Mouse (Mus musculus) limb, embryonic 12.5 days (tissue): ENCODE results near the gene Akr1e1. TPM values are rescaled to one million over a fixed set of nuclear protein-coding genes. Genes with fewer than 3 reads are reported as not detected.
"Not testable (repeated sequence)": the region's sequence is repeated elsewhere in the genome, so short reads cannot be mapped to it uniquely, and the experiment has no call there.

Source experiments
- ATAC-seq: fragments of 200-750 bp; cut with Nextera tagmentation; 2 replicates; pipeline ENCODE4 v1.8.0; 2017; ENCODE audit warnings: low read depth, moderate TSS enrichment; ENCODE audit not compliant: insufficient number of reproducible peaks, insufficient read depth, low FRiP score, low TSS enrichment
- H3K27ac ChIP-seq: fragments of 300-500 bp; sonication (generic); 2 replicates; pipeline ENCODE4 v1.5.1; 2016; ENCODE audit warnings: mild to moderate bottlenecking, moderate library complexity
- H3K27me3 ChIP-seq: fragments of 300-500 bp; sonication (generic); 2 replicates; pipeline ENCODE4 v1.6.1; 2016; ENCODE audit warnings: mild to moderate bottlenecking, moderate library complexity
- H3K36me3 ChIP-seq: fragments of 300-500 bp; sonication (generic); 2 replicates; pipeline ENCODE4 v1.6.1; 2016; ENCODE audit warnings: mild to moderate bottlenecking, moderate library complexity
- H3K4me1 ChIP-seq: fragments of 300-500 bp; sonication (generic); replicated peaks from 2 replicates; pipeline ENCODE4 v1.6.1; 2016
- H3K4me2 ChIP-seq: fragments of 300-500 bp; sonication (generic); 2 replicates; pipeline ENCODE4 v1.6.1; 2016; ENCODE audit warnings: mild to moderate bottlenecking, moderate library complexity
- H3K4me3 ChIP-seq: fragments of 300-500 bp; sonication (generic); replicated peaks from 2 replicates; pipeline ENCODE4 v1.5.1; 2016; ENCODE audit warnings: mild to moderate bottlenecking
- H3K9ac ChIP-seq: fragments of 300-500 bp; sonication (generic); replicated peaks from 2 replicates; pipeline ENCODE4 v1.6.1; 2016; ENCODE audit warnings: mild to moderate bottlenecking, moderate library complexity
- H3K9me3 ChIP-seq: fragments of 300-500 bp; sonication (generic); 2 replicates; pipeline ENCODE4 v1.6.1; 2016; ENCODE audit warnings: mild to moderate bottlenecking, moderate library complexity
- WGBS: fragments of 180-500 bp; shearing (Covaris S2); methylation state at CpG from one replicate; pipeline ENCODE4 v1.1.7; 2016; 5-methylcytosine and 5-hydroxymethylcytosine counted together
- polyA plus RNA-seq: library from polyadenylated mRNA; unstranded; fragments of >200 nt; fragmentation: Nextera tagmentation; extraction: Ambion mirVana; gene quantifications from 2 replicates; pipeline ENCODE4 v1.2.1, GENCODE M21; 2016

Gene Akr1e1
- polyA plus RNA-seq, result 34.3 and 37.6 TPM in 2 replicates

- Histone ChIP-seq H3K9me3 (no peaks in the 10 kb centered on the region), H3K27ac (peak within 1 kb of the TSS; percentile 72), H3K9ac (peak within 1 kb of the TSS; percentile 51), H3K4me1 (no peaks in the 10 kb centered on the region), H3K4me2 (peak within 1 kb of the TSS; percentile 67), H3K4me3 (peak within 1 kb of the TSS; percentile 46), H3K36me3 (no peaks in the 10 kb centered on the region), H3K27me3 (no peaks in the 10 kb centered on the region)
- ATAC-seq, result peak; percentile 100
- 4% methylated on average over 10 of the region's 10 CpGs for WGBS
Measured at GRCm38 (mm10) chr13:4608961-4609409, at the start of gene Akr1e1. Gene Akr1e1 (minus strand): TSS chr13:4609174.

GRCm38 (mm10) chr13:4658346-4658745, 49.4 kb upstream of the Akr1e1 start:
- no peaks in the 10 kb centered on the region for H3K9me3 ChIP-seq
- ATAC-seq, result no peak
- H3K36me3 ChIP-seq, result no peaks in the 10 kb centered on the region
- 89% methylated on average over 5 of the region's 5 CpGs for WGBS
- H3K27me3 ChIP-seq, result no peaks in the 10 kb centered on the region
- H3K9ac ChIP-seq, result no peak overlapping the region
- H3K4me3 ChIP-seq, result no peak overlapping the region
- no peak overlapping the region for H3K27ac ChIP-seq
- no peak overlapping the region for H3K4me2 ChIP-seq
- no peaks in the 10 kb centered on the region for H3K4me1 ChIP-seq

DNA sequence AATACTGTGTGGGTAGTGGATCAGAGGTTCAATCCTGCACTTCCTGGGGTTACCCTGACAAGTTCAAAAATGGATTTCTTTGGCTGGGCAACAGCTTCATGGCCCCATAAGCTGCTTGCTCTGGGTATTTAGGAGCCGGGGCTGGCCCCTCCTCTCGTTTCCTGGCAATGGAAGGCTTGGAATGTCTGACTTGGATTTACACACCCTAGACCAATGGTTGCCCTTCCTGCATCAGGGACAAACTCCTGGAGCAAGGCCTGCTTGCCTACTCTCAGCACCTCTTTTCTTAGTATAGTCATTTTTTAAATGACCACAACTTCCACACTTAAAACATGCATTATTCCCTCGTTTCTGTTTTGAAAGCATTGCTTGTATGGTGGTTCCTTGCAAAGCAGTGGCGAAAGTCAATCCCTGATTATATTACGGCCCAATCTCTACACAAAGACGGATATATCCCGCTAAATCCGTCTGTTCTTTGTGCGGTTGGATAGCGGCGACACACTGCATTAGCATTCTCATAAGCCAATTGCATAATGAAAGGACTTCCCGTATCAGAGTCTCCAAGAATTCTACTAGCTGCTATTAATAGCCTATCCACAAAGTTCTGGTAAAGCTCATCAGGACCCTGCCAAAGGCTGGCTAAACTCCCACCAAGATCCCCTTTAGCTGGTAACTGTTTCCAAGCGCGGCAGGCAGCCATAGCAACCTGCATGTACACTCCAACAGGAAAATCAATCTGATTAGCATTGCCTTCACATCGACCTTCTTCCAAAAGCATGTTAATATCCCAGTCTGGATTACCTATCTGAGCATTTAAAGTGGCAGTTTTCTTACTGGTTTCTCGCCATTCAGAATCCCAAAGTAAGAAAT, 47.5 kb upstream of the Akr1e1 start:
- no peak overlapping the region for H3K4me3 ChIP-seq
- H3K27ac ChIP-seq, result no peak overlapping the region
- H3K9ac ChIP-seq, result no peak overlapping the region
- no peaks in the 10 kb centered on the region for H3K4me1 ChIP-seq
- no peak overlapping the region for H3K4me2 ChIP-seq
- no peaks in the 10 kb centered on the region for H3K36me3 ChIP-seq
- no peaks in the 10 kb centered on the region for H3K27me3 ChIP-seq
- WGBS, result 91% methylated on average over 16 of the region's 16 CpGs
- H3K9me3 ChIP-seq, result no peaks in the 10 kb centered on the region
- no peak for ATAC-seq

DNA sequence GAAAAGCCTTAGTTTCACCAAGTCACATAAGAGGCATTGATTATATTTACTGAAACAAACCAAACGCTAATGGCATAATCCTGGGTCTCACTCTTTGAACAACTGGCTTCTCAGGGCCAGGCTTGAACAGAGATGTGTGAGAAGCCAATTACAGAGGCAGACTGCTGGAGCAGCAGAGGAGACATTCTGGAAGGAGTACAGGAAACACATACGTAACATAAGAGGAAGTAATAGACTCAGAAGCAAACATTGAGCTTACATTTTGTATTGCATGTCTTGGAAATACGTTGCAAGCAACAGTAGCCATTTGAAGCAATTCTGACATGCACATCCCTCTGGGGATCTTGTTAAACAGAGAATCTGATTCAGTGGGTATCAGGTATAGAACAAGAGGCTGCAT, 41.2 kb upstream of the Akr1e1 start:
- no peaks in the 10 kb centered on the region for H3K36me3 ChIP-seq
- no peaks in the 10 kb centered on the region for H3K4me1 ChIP-seq
- no peak overlapping the region for H3K4me2 ChIP-seq
- H3K9me3 ChIP-seq, result no peaks in the 10 kb centered on the region
- H3K4me3 ChIP-seq, result no peak overlapping the region
- ATAC-seq, result no peak
- H3K9ac ChIP-seq, result no peak overlapping the region
- no peaks in the 10 kb centered on the region for H3K27me3 ChIP-seq
- H3K27ac ChIP-seq, result no peak overlapping the region
- WGBS, result 74% methylated on average over 3 of the region's 3 CpGs

DNA sequence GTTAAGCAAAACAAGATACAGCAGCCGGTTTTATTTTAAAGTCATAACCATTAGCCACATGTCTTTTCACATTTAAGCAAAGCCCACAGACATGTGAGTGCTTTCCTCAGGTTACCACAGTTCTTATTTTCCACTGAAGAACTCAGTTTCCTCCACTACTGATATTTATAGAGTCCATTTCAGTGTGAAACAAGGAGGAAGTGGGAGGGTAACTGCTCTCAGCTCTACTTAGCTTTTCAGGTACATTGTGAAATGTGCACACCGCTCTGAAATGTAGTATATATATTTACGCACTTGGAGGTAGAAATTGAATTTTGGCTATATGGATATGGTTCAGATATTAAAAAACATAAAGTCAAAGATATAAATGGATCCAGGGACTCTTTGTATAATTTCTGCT, 36.3 kb upstream of the Akr1e1 start:
- whole genome bisulfite sequencing, result 94% methylated on average over 3 of the region's 3 CpGs
- Histone ChIP-seq H3K9me3 (no peaks in the 10 kb centered on the region), H3K4me2 (no peak overlapping the region), H3K9ac (no peak overlapping the region), H3K4me1 (no peaks in the 10 kb centered on the region), H3K27me3 (no peaks in the 10 kb centered on the region), H3K4me3 (no peak overlapping the region), H3K36me3 (no peaks in the 10 kb centered on the region), H3K27ac (no peak overlapping the region)
- ATAC-seq, result no peak

DNA sequence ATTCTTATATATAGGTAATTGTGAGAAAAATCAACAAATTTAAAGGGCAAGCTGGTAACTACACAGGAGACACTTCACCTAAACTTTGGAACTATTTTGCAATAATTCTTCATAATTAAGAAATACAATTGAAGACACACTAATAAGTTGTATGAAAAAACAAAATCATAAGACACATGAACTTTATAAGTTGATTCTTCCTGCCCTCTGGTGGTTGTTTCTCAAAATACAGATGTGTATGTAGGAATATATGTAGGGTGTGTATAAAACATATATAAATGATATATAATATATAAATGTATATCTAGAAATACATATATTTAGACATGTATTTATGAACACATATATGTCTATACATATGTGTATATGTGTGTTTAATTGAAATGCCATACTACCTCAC, 1.9 kb upstream of the Akr1e1 start:
- H3K27me3 ChIP-seq, result no peaks in the 10 kb centered on the region
- no peak overlapping the region for H3K4me3 ChIP-seq
- ATAC-seq, result no peak
- no peaks in the 10 kb centered on the region for H3K36me3 ChIP-seq
- H3K9me3 ChIP-seq, result no peaks in the 10 kb centered on the region
- no peaks in the 10 kb centered on the region for H3K4me1 ChIP-seq
- H3K27ac ChIP-seq, result no peak overlapping the region
- H3K9ac ChIP-seq, result no peak overlapping the region
- H3K4me2 ChIP-seq, result no peak overlapping the region

DNA sequence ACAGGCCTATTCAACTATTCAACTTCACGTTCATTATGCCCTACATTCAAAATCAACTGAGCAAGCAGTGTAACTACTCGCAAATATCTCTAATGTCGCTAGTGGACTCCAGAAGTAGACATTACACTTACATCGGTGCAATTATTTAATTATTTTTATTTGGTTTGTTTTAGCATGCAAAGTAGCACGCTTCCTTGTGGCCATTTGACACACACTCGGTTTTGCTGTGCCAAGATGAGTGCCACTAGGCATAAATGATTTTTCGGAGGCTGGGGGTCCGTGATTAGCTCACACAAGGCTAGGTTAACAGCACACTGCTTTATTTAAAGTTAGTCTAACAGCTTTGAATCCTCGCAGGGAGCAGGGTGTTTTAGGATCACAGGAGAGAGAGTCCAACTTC, 444 bp downstream of the Akr1e1 start:
- peak overlapping the region; percentile 67 for H3K4me2 ChIP-seq
- H3K4me1 ChIP-seq, result no peaks in the 10 kb centered on the region
- no peaks in the 10 kb centered on the region for H3K9me3 ChIP-seq
- no peaks in the 10 kb centered on the region for H3K36me3 ChIP-seq
- H3K27me3 ChIP-seq, result no peaks in the 10 kb centered on the region
- H3K4me3 ChIP-seq, result peak overlapping the region; percentile 46
- WGBS, result 33% methylated on average over 9 of the region's 9 CpGs
- H3K9ac ChIP-seq, result peak overlapping the region; percentile 51
- no peak; the same call in 1 of the 2 replicates for ATAC-seq
- peak overlapping the region; percentile 72 for H3K27ac ChIP-seq

- no peak for ATAC-seq
- no peak overlapping the region for H3K4me3 ChIP-seq
Measured at GRCm38 (mm10) chr13:4606821-4607220, 2.2 kb downstream of the Akr1e1 start.

DNA sequence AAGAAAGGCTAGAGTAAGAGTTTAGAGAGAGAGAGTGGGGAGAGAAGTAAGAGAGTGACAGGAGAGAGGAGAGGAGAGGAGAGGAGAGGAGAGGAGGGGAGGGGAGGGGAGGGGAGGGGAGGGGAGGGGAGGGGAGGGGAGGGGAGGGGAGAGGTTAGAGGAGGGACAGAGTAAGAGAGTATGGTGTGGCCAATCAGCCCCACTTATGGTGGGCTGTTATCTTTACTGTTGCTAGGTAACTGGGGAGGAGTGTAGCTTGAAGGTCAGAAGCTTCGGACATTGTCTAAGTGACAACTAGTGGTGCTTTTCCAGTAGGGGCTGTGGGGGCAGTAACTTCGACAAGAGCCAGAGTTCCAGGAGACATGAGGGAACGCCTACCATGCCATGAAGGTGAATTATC, 5.5 kb downstream of the Akr1e1 start:
- H3K27ac ChIP-seq, H3K27me3 ChIP-seq, H3K9me3 ChIP-seq, H3K9ac ChIP-seq, H3K4me2 ChIP-seq, H3K4me3 ChIP-seq, H3K4me1 ChIP-seq, ATAC-seq: not testable (repeated sequence)
- WGBS, result 68% methylated on average over 3 of the region's 3 CpGs
- H3K36me3 ChIP-seq, result peaks cover 18% of the 10 kb centered on the region

More at GRCm38 (mm10) chr13:4606821-4607220, 2.2 kb downstream of the Akr1e1 start:
- no peak overlapping the region for H3K4me2 ChIP-seq
- no peak overlapping the region for H3K9ac ChIP-seq
- no peak overlapping the region for H3K27ac ChIP-seq
- H3K4me1 ChIP-seq, result no peaks in the 10 kb centered on the region
- H3K9me3 ChIP-seq, result no peaks in the 10 kb centered on the region
- H3K27me3 ChIP-seq, result no peaks in the 10 kb centered on the region
- H3K36me3 ChIP-seq, result peaks cover 7% of the 10 kb centered on the region; the same call in 1 of the 2 replicates
- WGBS, result 87% methylated on average over 4 of the region's 4 CpGs

GRCm38 (mm10) chr13:4576921-4577320, 32.1 kb downstream of the Akr1e1 start:
- H3K27ac ChIP-seq, result no peak overlapping the region
- no peaks in the 10 kb centered on the region for H3K9me3 ChIP-seq
- H3K4me3 ChIP-seq, result no peak overlapping the region
- H3K36me3 ChIP-seq, result no peaks in the 10 kb centered on the region
- H3K27me3 ChIP-seq, result no peaks in the 10 kb centered on the region
- 83% methylated on average over 1 of the region's 1 CpGs for WGBS
- no peak for ATAC-seq
- H3K4me1 ChIP-seq, result no peaks in the 10 kb centered on the region
- no peak overlapping the region for H3K9ac ChIP-seq
- no peak overlapping the region for H3K4me2 ChIP-seq

- Histone ChIP-seq H3K4me3 (no peak within 1 kb of the TSS), H3K36me3 (no peaks in the 10 kb centered on the region), H3K4me2 (no peak within 1 kb of the TSS), H3K27me3 (no peaks in the 10 kb centered on the region), H3K4me1 (no peaks in the 10 kb centered on the region), H3K27ac (no peak within 1 kb of the TSS), H3K9me3 (no peaks in the 10 kb centered on the region), H3K9ac (no peak within 1 kb of the TSS)
- ATAC-seq, result no peak
- 77% methylated on average over 1 of the region's 1 CpGs for WGBS
Measured at GRCm38 (mm10) chr13:4573871-4574270, 35.1 kb downstream of the Akr1e1 start, which contains the start of gene Akr1c21. Gene Akr1c21 (plus strand): TSS chr13:4574075.

DNA sequence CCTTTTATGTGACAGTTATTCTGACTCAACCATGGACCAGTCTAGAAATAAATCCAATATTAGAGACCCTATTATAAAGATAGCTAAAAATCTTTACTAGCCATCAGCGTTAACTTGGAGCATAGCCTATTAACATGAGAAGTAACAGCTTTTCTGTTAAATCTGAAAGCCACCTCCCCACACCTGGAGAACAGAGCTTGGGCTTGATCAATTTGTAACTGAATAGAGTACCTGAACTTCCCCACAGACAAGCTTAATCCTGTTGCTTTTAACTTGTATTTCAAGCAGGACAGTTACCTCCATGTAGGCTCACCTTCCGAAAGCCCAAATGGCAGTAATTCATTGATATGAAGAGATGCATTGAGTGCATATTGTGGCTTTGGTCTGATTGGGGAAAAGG, 43.0 kb downstream of the Akr1e1 start:
- H3K27me3 ChIP-seq, result no peaks in the 10 kb centered on the region

More for the DNA sequence above, 43.0 kb downstream of the Akr1e1 start:
- no peak overlapping the region for H3K4me2 ChIP-seq
- H3K9me3 ChIP-seq, result no peaks in the 10 kb centered on the region
- H3K4me1 ChIP-seq, result no peaks in the 10 kb centered on the region
- WGBS, result 80% methylated on average over 2 of the region's 2 CpGs
- no peak overlapping the region for H3K9ac ChIP-seq
- no peak overlapping the region for H3K27ac ChIP-seq
- ATAC-seq, result no peak
- H3K4me3 ChIP-seq, result no peak overlapping the region
- no peaks in the 10 kb centered on the region for H3K36me3 ChIP-seq
